Mouse (Mus musculus): ENCODE results near the gene Gcsam. TPM values are rescaled to one million over a fixed set of nuclear protein-coding genes. Genes with fewer than 3 reads are reported as not detected.

Gcsam gene
- polyA plus RNA-seq, 1 experiment: not detected

DNA sequence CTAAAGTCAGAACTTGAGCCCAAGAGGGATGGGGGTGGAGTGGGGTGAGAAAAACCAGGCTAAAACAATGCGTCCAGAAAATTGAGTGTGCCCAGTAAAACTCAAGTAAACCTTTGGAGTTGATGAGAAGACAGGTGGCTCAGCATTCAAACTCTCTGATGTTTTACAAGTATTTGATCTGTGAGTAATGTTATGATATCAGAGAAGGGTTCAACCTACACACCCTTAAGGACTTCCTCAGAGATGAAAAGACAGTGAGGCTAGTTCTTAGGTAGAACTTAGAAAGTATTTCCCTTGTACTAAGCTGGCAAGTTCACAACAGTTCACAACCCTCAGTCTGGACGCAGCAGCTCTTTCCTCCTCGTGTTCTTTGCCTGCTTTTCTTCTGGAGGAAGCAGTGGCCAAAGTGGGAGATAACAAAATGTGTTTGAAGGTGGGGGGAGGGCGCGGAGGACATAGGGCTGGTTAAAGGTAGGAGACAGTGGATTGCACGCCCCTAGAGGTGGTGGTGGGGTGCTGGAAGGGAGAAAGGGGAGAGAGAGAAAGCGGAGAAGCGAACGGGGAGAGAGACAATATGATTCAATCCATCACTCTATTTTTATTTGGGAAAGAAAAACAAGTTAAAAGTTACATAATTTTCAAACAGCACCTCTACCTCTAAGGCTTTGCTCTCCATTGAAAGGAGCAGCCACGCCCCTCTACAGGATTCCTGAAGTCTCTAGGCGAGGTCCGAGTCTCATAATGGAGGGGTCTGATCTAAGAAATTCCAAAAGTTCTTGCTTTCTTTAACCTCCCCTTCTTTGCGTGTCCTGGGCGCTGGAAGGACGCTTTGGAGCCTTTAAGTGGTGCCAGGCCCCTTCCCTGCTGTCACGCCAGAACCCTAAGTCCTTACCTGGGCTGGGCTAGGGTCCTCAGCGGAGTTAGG, 43.1 kb downstream of the Gcsam start:
- Histone ChIP-seq H3ac (ENCODE audit: control insufficient read depth, insufficient read length, low read depth) (no peak overlapping the region), H3K27me3 (ENCODE audit: control insufficient read depth, insufficient read depth, insufficient read length) (no peaks in the 10 kb centered on the region), H3K79me3 (ENCODE audit: low read depth) (no peaks in the 10 kb centered on the region), H3K4me3 (ENCODE audit: insufficient read depth, poor library complexity, severe bottlenecking) (no peak overlapping the region), H3K36me3 (ENCODE audit: control insufficient read depth, insufficient read depth) (no peaks in the 10 kb centered on the region), H3K79me2 (ENCODE audit: control insufficient read depth, insufficient read depth) (no peaks in the 10 kb centered on the region)
- TF ChIP-seq MYOG (IDR thresholded peaks at IDR 0.05; ENCODE audit: control insufficient read depth, extremely low read depth, insufficient read length) (no peak), FOSL1 (IDR thresholded peaks at IDR 0.05; ENCODE audit: insufficient read depth, low read length, poor library complexity, severe bottlenecking) (no peak), MYOD1 (IDR thresholded peaks at IDR 0.05; ENCODE audit: control insufficient read depth, insufficient read length, low read depth) (no peak), USF1 (IDR thresholded peaks at IDR 0.05; ENCODE audit: low read depth) (no peak), CEBPB (IDR thresholded peaks at IDR 0.05; ENCODE audit: low read depth) (no peak), CTCF (IDR thresholded peaks at IDR 0.05; ENCODE audit: control insufficient read depth, insufficient read depth, insufficient read length) (no peak)

DNA sequence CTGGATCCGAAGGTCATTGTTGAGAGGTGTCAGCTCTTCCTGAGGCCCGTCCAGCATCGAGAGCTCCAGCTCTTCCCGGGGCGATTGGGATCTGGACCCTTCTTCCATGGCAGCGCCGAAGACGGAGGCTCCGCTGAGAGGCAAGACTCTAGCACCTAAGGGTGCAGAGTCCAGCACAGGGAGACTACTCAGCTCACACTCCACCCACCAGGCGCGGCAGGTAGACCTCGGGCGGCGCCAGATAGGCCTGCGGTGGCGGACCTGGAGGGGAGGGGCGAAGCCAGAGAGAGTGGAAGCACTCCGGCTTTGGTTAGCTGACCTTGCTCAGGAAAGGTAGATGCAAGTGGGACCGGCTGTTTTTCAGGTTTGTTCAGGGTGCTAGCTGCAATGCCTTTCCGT, 43.8 kb downstream of the Gcsam start, which contains the start of gene BC016579:
Gene BC016579 (minus strand): TSS at position 135 of the 399 bp plus-strand sequence.
- Histone ChIP-seq H3K27me3 (ENCODE audit: control insufficient read depth, insufficient read depth, insufficient read length) (no peaks in the 10 kb centered on the region), H3ac (ENCODE audit: control insufficient read depth, insufficient read length, low read depth) (no peak within 1 kb of the TSS), H3K79me2 (ENCODE audit: control insufficient read depth, insufficient read depth) (no peaks in the 10 kb centered on the region), H3K36me3 (ENCODE audit: control insufficient read depth, insufficient read depth) (no peaks in the 10 kb centered on the region), H3K79me3 (ENCODE audit: low read depth) (no peaks in the 10 kb centered on the region), H3K4me3 (ENCODE audit: insufficient read depth, poor library complexity, severe bottlenecking) (no peak within 1 kb of the TSS)
- TF ChIP-seq CEBPB (IDR thresholded peaks at IDR 0.05; ENCODE audit: low read depth) (no peak), MAX (IDR thresholded peaks at IDR 0.05) (no peak)

DNA sequence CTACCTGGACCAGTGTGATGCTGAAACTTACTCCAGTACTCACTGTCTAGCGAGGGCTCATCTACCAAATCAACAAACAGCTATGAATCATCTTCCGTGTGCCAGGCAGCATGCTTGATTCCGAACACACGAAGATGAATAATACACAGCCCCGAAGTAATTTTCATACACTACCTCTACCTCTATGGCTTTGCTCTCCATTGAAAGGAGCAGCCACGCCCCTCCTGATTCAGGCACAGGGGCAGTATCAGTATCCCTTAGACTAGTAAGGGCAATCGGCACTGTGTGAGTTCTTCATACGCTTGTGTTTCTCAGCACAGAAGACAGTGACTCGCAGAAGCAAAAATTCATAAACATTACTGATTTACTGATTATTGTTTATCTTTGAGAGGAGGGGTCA, 44.3 kb downstream of the Gcsam start:
- Histone ChIP-seq H3ac (ENCODE audit: control insufficient read depth, insufficient read length, low read depth) (no peak overlapping the region), H3K36me3 (ENCODE audit: control insufficient read depth, insufficient read depth) (no peaks in the 10 kb centered on the region), H3K79me3 (ENCODE audit: low read depth) (no peaks in the 10 kb centered on the region), H3K27me3 (ENCODE audit: control insufficient read depth, insufficient read depth, insufficient read length) (no peaks in the 10 kb centered on the region), H3K79me2 (ENCODE audit: control insufficient read depth, insufficient read depth) (no peaks in the 10 kb centered on the region), H3K4me3 (ENCODE audit: insufficient read depth, poor library complexity, severe bottlenecking) (no peak overlapping the region)
- TF ChIP-seq MYOG (IDR thresholded peaks at IDR 0.05; ENCODE audit: control insufficient read depth, extremely low read depth, insufficient read length) (no peak), MYOD1 (IDR thresholded peaks at IDR 0.05; ENCODE audit: control insufficient read depth, insufficient read length, low read depth) (no peak), CEBPB (IDR thresholded peaks at IDR 0.05; ENCODE audit: low read depth) (no peak), MAX (IDR thresholded peaks at IDR 0.05) (no peak), CTCF (IDR thresholded peaks at IDR 0.05; ENCODE audit: control insufficient read depth, insufficient read depth, insufficient read length) (no peak), FOSL1 (IDR thresholded peaks at IDR 0.05; ENCODE audit: insufficient read depth, low read length, poor library complexity, severe bottlenecking) (no peak), USF1 (IDR thresholded peaks at IDR 0.05; ENCODE audit: low read depth) (no peak)

DNA sequence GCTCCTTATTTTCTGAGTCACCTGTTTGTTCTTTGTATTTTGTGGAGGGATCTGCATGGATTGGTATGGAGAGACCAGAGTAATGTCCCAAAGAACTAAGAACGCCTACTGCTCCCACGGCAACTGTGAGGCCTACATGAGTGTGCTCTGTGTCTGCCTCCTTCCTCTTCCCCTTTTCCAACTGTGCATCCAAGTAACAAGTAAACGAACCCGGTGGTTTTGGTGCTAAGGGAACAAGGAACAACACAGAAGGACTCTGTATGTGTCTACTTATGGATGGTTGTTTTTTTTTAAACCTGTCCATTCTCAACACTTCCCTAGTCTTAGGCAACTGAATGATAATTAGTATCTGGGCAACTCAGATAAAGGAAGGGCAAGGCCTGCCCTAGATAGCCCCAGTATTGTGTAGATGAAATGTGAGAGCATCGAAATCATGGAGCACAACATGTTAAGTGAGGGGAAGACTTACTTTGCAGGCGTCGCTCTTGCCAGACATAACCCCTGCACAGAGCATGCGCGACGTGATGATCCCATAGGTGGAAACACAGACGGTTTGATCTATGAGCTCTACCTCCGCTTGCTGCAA, 47.5 kb downstream of the Gcsam start:
- no peak for TF ChIP-seq MYOG (IDR thresholded peaks at IDR 0.05; ENCODE audit: control insufficient read depth, extremely low read depth, insufficient read length)
- no peak for TF ChIP-seq CTCF (IDR thresholded peaks at IDR 0.05; ENCODE audit: control insufficient read depth, insufficient read depth, insufficient read length)
- no peak for TF ChIP-seq CEBPB (IDR thresholded peaks at IDR 0.05; ENCODE audit: low read depth)
- TF ChIP-seq USF1 (IDR thresholded peaks at IDR 0.05; ENCODE audit: low read depth): no peak
- no peak for TF ChIP-seq MAX (IDR thresholded peaks at IDR 0.05)
- TF ChIP-seq MYOD1 (IDR thresholded peaks at IDR 0.05; ENCODE audit: control insufficient read depth, insufficient read length, low read depth): no peak
- TF ChIP-seq FOSL1 (IDR thresholded peaks at IDR 0.05; ENCODE audit: insufficient read depth, low read length, poor library complexity, severe bottlenecking): no peak
- Histone ChIP-seq H3K27me3 (ENCODE audit: control insufficient read depth, insufficient read depth, insufficient read length) (no peaks in the 10 kb centered on the region), H3K4me3 (ENCODE audit: insufficient read depth, poor library complexity, severe bottlenecking) (no peak overlapping the region), H3K79me3 (ENCODE audit: low read depth) (no peaks in the 10 kb centered on the region), H3K36me3 (ENCODE audit: control insufficient read depth, insufficient read depth) (no peaks in the 10 kb centered on the region), H3ac (ENCODE audit: control insufficient read depth, insufficient read length, low read depth) (no peak overlapping the region), H3K79me2 (ENCODE audit: control insufficient read depth, insufficient read depth) (no peaks in the 10 kb centered on the region)

DNA sequence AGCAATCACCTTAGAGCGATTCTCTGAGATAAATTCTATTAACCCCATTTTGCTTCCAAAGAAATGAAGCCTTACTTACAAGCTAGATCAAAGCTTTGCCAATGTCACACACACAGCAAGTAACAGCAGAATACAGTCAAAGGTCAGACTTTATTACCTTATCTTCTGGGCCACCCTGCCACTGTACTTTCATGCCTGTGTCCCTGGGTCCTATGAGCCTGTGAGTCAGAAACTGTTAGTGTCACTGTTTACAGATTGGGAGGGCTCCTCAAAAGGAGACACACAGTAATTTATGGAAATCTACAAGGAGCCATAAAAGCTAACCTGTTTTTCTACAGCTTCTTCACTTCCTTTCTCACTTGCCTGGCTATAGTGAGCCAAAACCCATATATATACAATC, 48.1 kb downstream of the Gcsam start:
- Histone ChIP-seq H3K36me3 (ENCODE audit: control insufficient read depth, insufficient read depth) (no peaks in the 10 kb centered on the region), H3K79me3 (ENCODE audit: low read depth) (no peaks in the 10 kb centered on the region), H3K4me3 (ENCODE audit: insufficient read depth, poor library complexity, severe bottlenecking) (no peak overlapping the region), H3K27me3 (ENCODE audit: control insufficient read depth, insufficient read depth, insufficient read length) (no peaks in the 10 kb centered on the region), H3K79me2 (ENCODE audit: control insufficient read depth, insufficient read depth) (no peaks in the 10 kb centered on the region), H3ac (ENCODE audit: control insufficient read depth, insufficient read length, low read depth) (no peak overlapping the region)
- TF ChIP-seq CTCF (IDR thresholded peaks at IDR 0.05; ENCODE audit: control insufficient read depth, insufficient read depth, insufficient read length) (no peak), MYOD1 (IDR thresholded peaks at IDR 0.05; ENCODE audit: control insufficient read depth, insufficient read length, low read depth) (no peak), FOSL1 (IDR thresholded peaks at IDR 0.05; ENCODE audit: insufficient read depth, low read length, poor library complexity, severe bottlenecking) (no peak), USF1 (IDR thresholded peaks at IDR 0.05; ENCODE audit: low read depth) (no peak), MAX (IDR thresholded peaks at IDR 0.05) (no peak)

Data from C2C12 (cell line).